9 mouse cellular contexts compared by ENCODE assay signal in genomic region chr17:48039232-48039866, GRCm38 (mm10). TPM values are rescaled to one million over a fixed set of nuclear protein-coding genes. Genes with fewer than 3 reads are reported as not detected.
DNase-seq lines count a peak whose midpoint lies in the region; ATAC-seq and TF ChIP-seq lines count a peak whose summit lies in the region.
"Had no signal": no experiment of that assay in that cellular context is flagged by ENCODE, and none has a peak within 500 bp of the region (broad histone marks: within the 10 kb centered on the region; RNA-seq: fewer than 3 reads in every experiment).

No protein-coding gene starts in this region.

- peak overlapping the region; percentile 31 to 92 for H3K4me3 ChIP-seq in MEL (ENCODE audit: control insufficient read depth in 1 of 2, insufficient read depth in 1 of 2, low read depth in 2 of 2, low read length in 2 of 2)
- H3K4me3 ChIP-seq in intestine, embryonic 15.5 days (replicated peaks) = peak overlapping the region; percentile 18; the same call in 1 of the 2 replicates
- H3K4me3 ChIP-seq in liver, postnatal 0 days (ENCODE audit: low read depth, low read length) = peak overlapping the region; percentile 11
- H3K4me3 ChIP-seq in neural tube, embryonic 15.5 days (replicated peaks) = no peak overlapping the region

- no peak; a peak in 1 of 6 replicates for TF ChIP-seq CTCF in MEL (IDR thresholded peaks at IDR 0.05 in 2 of 3, conservative IDR thresholded peaks at IDR 0.05 in 1 of 3; ENCODE audit: control insufficient read depth in 1 of 3, insufficient read depth in 1 of 3, low read depth in 2 of 3, low read length in 3 of 3, poor library complexity in 1 of 3, severe bottlenecking in 1 of 3)
- no peak for TF ChIP-seq CTCF in liver, postnatal 0 days (IDR thresholded peaks at IDR 0.05; ENCODE audit: low read depth)

- peak overlapping the region; percentile 55 for H3K4me2 ChIP-seq in intestine, embryonic 15.5 days (replicated peaks)
- H3K4me2 ChIP-seq in liver, postnatal 0 days (ENCODE audit: low read depth, low read length) = peak overlapping the region; percentile 55
- H3K4me2 ChIP-seq in neural tube, embryonic 15.5 days = peak overlapping the region; percentile 34

- H3K4me1 ChIP-seq in MEL (ENCODE audit: control insufficient read depth in 1 of 2, insufficient read depth in 2 of 2, low read length in 2 of 2) = peaks cover 9 to 15% of the 10 kb centered on the region in 2 experiments; a peak in 3 of 4 replicates
- H3K4me1 ChIP-seq in intestine, embryonic 15.5 days (replicated peaks) = peaks cover 21% of the 10 kb centered on the region
- H3K4me1 ChIP-seq in liver, postnatal 0 days (ENCODE audit: insufficient read depth) = peaks cover 24% of the 10 kb centered on the region
- peaks cover 19% of the 10 kb centered on the region for H3K4me1 ChIP-seq in neural tube, embryonic 15.5 days

- peaks cover 0 to 9% of the 10 kb centered on the region in 2 experiments; a peak in 2 of 4 replicates for H3K36me3 ChIP-seq in MEL (ENCODE audit: control insufficient read depth in 1 of 2, insufficient read depth in 2 of 2, low read length in 2 of 2)
- H3K36me3 ChIP-seq in intestine, embryonic 15.5 days = no peaks in the 10 kb centered on the region
- no peaks in the 10 kb centered on the region for H3K36me3 ChIP-seq in liver, postnatal 0 days (replicated peaks; ENCODE audit: insufficient read depth, low read length)
- H3K36me3 ChIP-seq in neural tube, embryonic 15.5 days = no peaks in the 10 kb centered on the region

- peak overlapping the region; percentile 65 for H3K9ac ChIP-seq in MEL (ENCODE audit: control insufficient read depth, low read depth, low read length, poor library complexity, severe bottlenecking)
- H3K9ac ChIP-seq in intestine, embryonic 15.5 days = peak overlapping the region; percentile 26; the same call in 1 of the 2 replicates
- no peak overlapping the region for H3K9ac ChIP-seq in liver, postnatal 0 days (replicated peaks)
- H3K9ac ChIP-seq in neural tube, embryonic 15.5 days (replicated peaks) = no peak overlapping the region

- peak; percentile 88 for ATAC-seq in intestine, embryonic 15.5 days
- ATAC-seq in liver, postnatal 0 days = peak; percentile 61
- no peak; the same call in 1 of the 2 replicates for ATAC-seq in neural tube, embryonic 15.5 days (ENCODE audit: low FRiP score)

- 0 out of 4 replicates have a peak, but pooled peaks of 1 of the 2 experiments have one; percentile 3 for TF ChIP-seq EP300 in MEL (IDR thresholded peaks at IDR 0.05; ENCODE audit: low read depth in 1 of 2, low read length in 2 of 2)
- TF ChIP-seq EP300 in liver, postnatal 0 days (IDR thresholded peaks at IDR 0.05; ENCODE audit: low read depth) = no peak

- 14% methylated on average over 14 of the region's 14 CpGs for WGBS in intestine, embryonic 15.5 days
- 12% methylated on average over 14 of the region's 14 CpGs for WGBS in liver, postnatal 0 days (ENCODE audit: insufficient replicate concordance)
- WGBS in neural tube, embryonic 15.5 days = 10% methylated on average over 14 of the region's 14 CpGs

- H3K27ac ChIP-seq in MEL (ENCODE audit: control insufficient read depth, low read depth, low read length) = peak overlapping the region; percentile 4
- H3K27ac ChIP-seq in intestine, embryonic 15.5 days = peak overlapping the region; percentile 71
- 0 out of 2 replicates have a peak overlapping the region, but pooled peaks have one; percentile 17 for H3K27ac ChIP-seq in liver, postnatal 0 days (ENCODE audit: low read depth)
- no peak overlapping the region for H3K27ac ChIP-seq in neural tube, embryonic 15.5 days (replicated peaks)

- TF ChIP-seq RAD21 in MEL (IDR thresholded peaks at IDR 0.05; ENCODE audit: low read depth, low read length) = no peak

- H3K27me3 ChIP-seq in MEL (ENCODE audit: control insufficient read depth in 1 of 2, insufficient read depth in 2 of 2, low read length in 2 of 2) = no peaks in the 10 kb centered on the region
- no peaks in the 10 kb centered on the region for H3K27me3 ChIP-seq in intestine, embryonic 15.5 days (replicated peaks)
- H3K27me3 ChIP-seq in liver, postnatal 0 days (ENCODE audit: insufficient read depth, low read length) = no peaks in the 10 kb centered on the region; the same call in 1 of the 2 replicates
- H3K27me3 ChIP-seq in neural tube, embryonic 15.5 days (replicated peaks) = peaks cover 33% of the 10 kb centered on the region

- H3K9me3 ChIP-seq in MEL (replicated peaks; ENCODE audit: insufficient read depth, low read length) = no peaks in the 10 kb centered on the region
- H3K9me3 ChIP-seq in intestine, embryonic 15.5 days = no peaks in the 10 kb centered on the region
- no peaks in the 10 kb centered on the region for H3K9me3 ChIP-seq in liver, postnatal 0 days (ENCODE audit: low read length)
- no peaks in the 10 kb centered on the region for H3K9me3 ChIP-seq in neural tube, embryonic 15.5 days (replicated peaks)

- DNase-seq in MEL (ENCODE audit: low read depth, low spot score) (peak; percentile 89), MN1 (ENCODE audit: low spot score) (no peak)
- DNase-seq in embryo, embryonic 11 days = peak; percentile 89
- DNase-seq in heart, adult 11 months = peak; percentile 98
- DNase-seq in liver, postnatal 0 days = peak; percentile 59
- DNase-seq in thymus, postnatal 4 days = peak; percentile 71

- no peaks in the 10 kb centered on the region; the same call in 1 of the 2 replicates for H3K79me2 ChIP-seq in MEL (ENCODE audit: control insufficient read depth, insufficient read depth, low read length, poor library complexity)

- TF ChIP-seq POLR2A in MEL (IDR thresholded peaks at IDR 0.05; ENCODE audit: control insufficient read depth in 1 of 2, insufficient read depth in 1 of 2, low read depth in 1 of 2, low read length in 2 of 2, poor library complexity in 1 of 2) = peak; percentile 37 to 68; a peak in 2 of 4 replicates

TF ChIP-seq in MEL, 35 proteins besides CTCF, POLR2A, EP300 and RAD21:
- TF ChIP-seq ELF1 (IDR thresholded peaks at IDR 0.05; ENCODE audit: low read depth, low read length) (peak; percentile 48; the same call in 1 of the 2 replicates), NELFE (IDR thresholded peaks at IDR 0.05; ENCODE audit: low read depth, low read length) (peak; percentile 69), ETS1 (IDR thresholded peaks at IDR 0.05; ENCODE audit: low read depth, low read length) (0 out of 2 replicates have a peak, but pooled peaks have one; percentile 9), MAZ (IDR thresholded peaks at IDR 0.05; ENCODE audit: low read depth, low read length) (peak; percentile 86; the same call in 1 of the 2 replicates), ZC3H11A (IDR thresholded peaks at IDR 0.05; ENCODE audit: low read depth, low read length) (no peak), MEF2A (IDR thresholded peaks at IDR 0.05; ENCODE audit: extremely low read depth, insufficient replicate concordance, low read depth, low read length, poor library complexity, severe bottlenecking) (0 out of 2 replicates have a peak, but pooled peaks have one; percentile 10), KAT2A (conservative IDR thresholded peaks at IDR 0.05; ENCODE audit: low read depth, low read length) (no peak), MAX (IDR thresholded peaks at IDR 0.05; ENCODE audit: low read length) (peak; percentile 71), MXI1 (IDR thresholded peaks at IDR 0.05; ENCODE audit: low read depth, low read length) (peak; percentile 43), POLR2AphosphoS5 (IDR thresholded peaks at IDR 0.05; ENCODE audit: borderline replicate concordance, low read depth, low read length) (no peak), ZMIZ1 (IDR thresholded peaks at IDR 0.05; ENCODE audit: low read depth, low read length) (0 out of 2 replicates have a peak, but pooled peaks have one; percentile 44), UBTF (IDR thresholded peaks at IDR 0.05; ENCODE audit: borderline replicate concordance, insufficient read depth, low read depth, low read length) (no peak), ZKSCAN1 (IDR thresholded peaks at IDR 0.05; ENCODE audit: low read depth, low read length) (peak; percentile 86), USF1 (IDR thresholded peaks at IDR 0.05; ENCODE audit: low read depth, low read length) (peak; percentile 48; the same call in 1 of the 2 replicates), HCFC1 (IDR thresholded peaks at IDR 0.05; ENCODE audit: low read depth, low read length) (peak; percentile 39; the same call in 1 of the 2 replicates)

RNA-seq across cellular contexts. Expression of gene 1700122O11Rik, which starts 1.3 kb away (rescaled TPM):
- total RNA-seq in MEL (2012; rRNA removed) = not detected in 2 replicates
- not detected for polyA plus RNA-seq in MEL (2012; ENCODE audit: insufficient read depth in 1 of 2, insufficient read length in 2 of 2, low read depth in 1 of 2, low replicate concordance in 2 of 2, missing spikeins in 1 of 2)
- polyA plus RNA-seq in intestine, embryonic 15.5 days (2015; fragmentation: Nextera tagmentation; extraction: Ambion mirVana) = not detected in 2 replicates
- not detected in 2 replicates for polyA plus RNA-seq in liver, postnatal 0 days (2015; fragmentation: Nextera tagmentation; extraction: Ambion mirVana)
- not detected in 2 replicates for polyA plus RNA-seq in neural tube, embryonic 15.5 days (2015; fragmentation: Nextera tagmentation; extraction: Ambion mirVana)
- polyA plus RNA-seq: cortical plate, adult 2 months had no signal

RNA-seq across cellular contexts. Expression of gene 1700067P10Rik, which starts 49.8 kb away (rescaled TPM):
- not detected in 2 replicates for total RNA-seq in MEL (2012; rRNA removed)
- not detected for polyA plus RNA-seq in MEL (2012; ENCODE audit: insufficient read depth in 1 of 2, insufficient read length in 2 of 2, low read depth in 1 of 2, low replicate concordance in 2 of 2, missing spikeins in 1 of 2)
- not detected in 2 replicates for polyA plus RNA-seq in intestine, embryonic 15.5 days (2015; fragmentation: Nextera tagmentation; extraction: Ambion mirVana)
- not detected in 2 replicates for polyA plus RNA-seq in liver, postnatal 0 days (2015; fragmentation: Nextera tagmentation; extraction: Ambion mirVana)
- polyA plus RNA-seq in neural tube, embryonic 15.5 days (2015; fragmentation: Nextera tagmentation; extraction: Ambion mirVana) = not detected in 2 replicates

Comparison
In these comparisons a context has a peak if more than half of its experiments do, and no peak if none do; other contexts are left out.
1. H3K9ac ChIP-seq: peak in MEL (single experiment) and intestine, embryonic 15.5 days (single experiment); none in liver, postnatal 0 days (single experiment) and neural tube, embryonic 15.5 days (single experiment).
2. Peak in every context shown above with its lines, with median percentiles within 50 percentile points of each other: H3K4me2 ChIP-seq.